Comparison of ENCODE assay signal across 24 mouse cellular contexts in the genomic region with DNA sequence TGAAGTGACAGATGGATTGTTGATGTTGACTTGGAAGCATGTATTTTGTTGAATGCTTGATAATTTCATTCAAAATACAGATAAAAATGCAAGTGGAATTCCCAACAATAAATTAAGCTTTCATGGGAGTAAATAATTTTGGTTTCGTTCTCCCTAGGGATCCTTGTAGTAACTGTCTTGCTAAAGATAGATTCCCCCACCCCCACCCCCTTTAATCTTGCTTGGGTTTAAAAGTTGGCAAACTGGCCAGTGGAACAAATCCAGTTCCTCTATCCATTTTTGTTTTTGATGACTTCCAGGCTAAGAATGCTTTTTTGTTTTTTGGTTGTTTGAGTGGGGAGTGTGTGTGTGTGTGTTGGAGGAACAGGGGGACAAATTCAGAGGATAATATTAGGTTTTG.
DNase-seq lines count a peak whose midpoint lies in the region; ATAC-seq and TF ChIP-seq lines count a peak whose summit lies in the region.
"Had no signal": no experiment of that assay in that cellular context is flagged by ENCODE, and none has a peak within 500 bp of the region (broad histone marks: within the 10 kb centered on the region; RNA-seq: fewer than 3 reads in every experiment).

No protein-coding gene starts in this region.

- TF ChIP-seq CTCF in kidney, postnatal 0 days (IDR thresholded peaks at IDR 0.05; ENCODE audit: low read depth), result no peak

- peak; percentile 32 for DNase-seq in cerebellum, adult 8-10 months
- no peak for DNase-seq in cerebellum, adult 11-12 months
- DNase-seq in kidney, postnatal 0 days (ENCODE audit: low spot score), result peak; percentile 12
- no peak for DNase-seq in kidney, adult 11 months
- peak; percentile 5 for DNase-seq in 3T3-L1 (ENCODE audit: low read depth, low spot score)
- DNase-seq in lung, postnatal 10 days, result peak; percentile 23
- DNase-seq in embryonic facial prominence, embryonic 10.5 days (ENCODE audit: low spot score), result no peak
- DNase-seq: adrenal gland, adult 2 months; cerebellum, adult 9-11 months; gastrocnemius, postnatal 14 days; heart, adult 11 months; liver; thymus, adult 2 months had no signal

- no peaks in the 10 kb centered on the region for H3K36me3 ChIP-seq in kidney, postnatal 0 days (ENCODE audit: insufficient read depth, low read length)
- H3K36me3 ChIP-seq in embryonic facial prominence, embryonic 10.5 days (replicated peaks), result no peaks in the 10 kb centered on the region
- H3K36me3 ChIP-seq: forebrain, embryonic 10.5 days; heart, embryonic 13.5 days; hindbrain, embryonic 13.5 days; limb, embryonic 10.5 days; midbrain, embryonic 13.5 days had no signal

- no peak overlapping the region for H3K4me2 ChIP-seq in kidney, postnatal 0 days (ENCODE audit: low read length)
- H3K4me2 ChIP-seq: heart, embryonic 13.5 days; hindbrain, embryonic 13.5 days; midbrain, embryonic 13.5 days had no signal

- H3K4me1 ChIP-seq in kidney, postnatal 0 days (replicated peaks; ENCODE audit: insufficient read depth, low read length), result no peaks in the 10 kb centered on the region
- H3K4me1 ChIP-seq in embryonic facial prominence, embryonic 10.5 days, result no peaks in the 10 kb centered on the region
- H3K4me1 ChIP-seq: forebrain, embryonic 10.5 days; hindbrain, embryonic 13.5 days; limb, embryonic 10.5 days; midbrain, embryonic 13.5 days had no signal

- no peak overlapping the region for H3K4me3 ChIP-seq in kidney, postnatal 0 days (replicated peaks; ENCODE audit: low read depth, low read length)
- no peak overlapping the region for H3K4me3 ChIP-seq in embryonic facial prominence, embryonic 10.5 days
- H3K4me3 ChIP-seq: forebrain, embryonic 10.5 days; heart, embryonic 13.5 days; hindbrain, embryonic 13.5 days; limb, embryonic 10.5 days; megakaryocyte, embryonic 14.5 days; midbrain, embryonic 13.5 days had no signal

- no peaks in the 10 kb centered on the region for H3K27me3 ChIP-seq in kidney, postnatal 0 days (ENCODE audit: insufficient read depth, low read length)
- no peaks in the 10 kb centered on the region for H3K27me3 ChIP-seq in embryonic facial prominence, embryonic 10.5 days (replicated peaks; ENCODE audit: low read depth, poor library complexity, severe bottlenecking)
- H3K27me3 ChIP-seq: heart, embryonic 13.5 days; hindbrain, embryonic 13.5 days; megakaryocyte, embryonic 14.5 days; midbrain, embryonic 13.5 days; Patski had no signal

- H3K9ac ChIP-seq in kidney, postnatal 0 days (ENCODE audit: low read depth, low read length), result no peak overlapping the region
- H3K9ac ChIP-seq: heart, embryonic 13.5 days; hindbrain, embryonic 13.5 days; midbrain, embryonic 13.5 days had no signal

- H3K9me3 ChIP-seq in kidney, postnatal 0 days (replicated peaks; ENCODE audit: low read length), result no peaks in the 10 kb centered on the region
- H3K9me3 ChIP-seq in embryonic facial prominence, embryonic 10.5 days, result no peaks in the 10 kb centered on the region
- H3K9me3 ChIP-seq: forebrain, embryonic 10.5 days; heart, embryonic 13.5 days; hindbrain, embryonic 13.5 days; limb, embryonic 10.5 days; megakaryocyte, embryonic 14.5 days; midbrain, embryonic 13.5 days had no signal

- H3K27ac ChIP-seq in kidney, postnatal 0 days, result no peak overlapping the region
- H3K27ac ChIP-seq in embryonic facial prominence, embryonic 10.5 days (replicated peaks), result no peak overlapping the region
- H3K27ac ChIP-seq: forebrain, embryonic 10.5 days; heart, embryonic 13.5 days; hindbrain, embryonic 13.5 days; limb, embryonic 10.5 days; midbrain, embryonic 13.5 days; stomach, postnatal 0 days had no signal

- no peak for ATAC-seq in kidney, postnatal 0 days (replicated peaks; ENCODE audit: low FRiP score, low read depth)
- ATAC-seq in inflammation-experienced regulatory T-cells, adult 6 months, result no peak
- ATAC-seq: CD4-positive, CD25-positive, alpha-beta regulatory T cell, adult 4 months; forebrain, embryonic 16.5 days; midbrain, embryonic 13.5 days; Patski had no signal

- 63% methylated on average over 1 of the region's 1 CpGs for WGBS in kidney, postnatal 0 days
- WGBS in embryonic facial prominence, embryonic 10.5 days, result 88% methylated on average over 1 of the region's 1 CpGs

Comparison
In these comparisons a context has a peak if more than half of its experiments do, and no peak if none do; other contexts are left out.
1. DNase-seq: peak in cerebellum, adult 8-10 months (single experiment), kidney, postnatal 0 days (single experiment), 3T3-L1 (single experiment) and lung, postnatal 10 days (single experiment); none in cerebellum, adult 11-12 months (single experiment), kidney, adult 11 months (single experiment) and embryonic facial prominence, embryonic 10.5 days (single experiment).